Mouse (Mus musculus) cerebellum, postnatal 14 days (tissue): ENCODE results near the gene Jam2.

ENCODE experiments used
- DNase-seq, 2 experiments: peaks; one replicate each; pipeline ENCODE4 v3.0.0; 2021; ENCODE audit warnings: mixed read lengths in 2 of 2

The Jam2 gene

GRCm38 (mm10) chr16:84774003-84774703, at the start of gene Jam2:
Gene Jam2, plus strand, starts transcription at chr16:84774123.
- peak; percentile 41 to 49 for DNase-seq

- DNase-seq = no peak
These were observed 39.1 kb upstream of the Jam2 start for GRCm38 (mm10) chr16:84734806-84735165.

- DNase-seq = peak; percentile 99 to 100
These were observed 38.5 kb upstream of the Jam2 start, which contains the start of gene Mrpl39 for GRCm38 (mm10) chr16:84735166-84736105. Gene Mrpl39, minus strand, starts transcription at chr16:84735742.

- DNase-seq = no peak
These were observed 36.6 kb upstream of the Jam2 start for GRCm38 (mm10) chr16:84737358-84737757.

GRCm38 (mm10) chr16:84744703-84745490, 29.0 kb upstream of the Jam2 start:
- no peak for DNase-seq

GRCm38 (mm10) chr16:84745721-84746306, 28.1 kb upstream of the Jam2 start:
- no peak for DNase-seq

- no peak for DNase-seq
These were observed 6.0 kb upstream of the Jam2 start for GRCm38 (mm10) chr16:84767956-84768355.

GRCm38 (mm10) chr16:84769182-84769581, 4.7 kb upstream of the Jam2 start:
- no peak for DNase-seq

GRCm38 (mm10) chr16:84769619-84770464, 4.1 kb upstream of the Jam2 start:
- no peak for DNase-seq

GRCm38 (mm10) chr16:84770891-84771290, 3.0 kb upstream of the Jam2 start:
- DNase-seq = no peak

- DNase-seq = no peak
These were observed 2.5 kb upstream of the Jam2 start for GRCm38 (mm10) chr16:84771461-84771860.

- no peak for DNase-seq
These were observed 1.2 kb upstream of the Jam2 start for GRCm38 (mm10) chr16:84772496-84773267.

GRCm38 (mm10) chr16:84773268-84773861, 558 bp upstream of the Jam2 start:
- DNase-seq = no peak

GRCm38 (mm10) chr16:84774761-84775231, 873 bp downstream of the Jam2 start:
- DNase-seq = peak; percentile 28

GRCm38 (mm10) chr16:84775356-84775755, 1.4 kb downstream of the Jam2 start:
- no peak for DNase-seq

- peak in 1 of 2 experiments; percentile 5 for DNase-seq
These were observed 2.3 kb downstream of the Jam2 start for GRCm38 (mm10) chr16:84776089-84776784.

- DNase-seq = no peak
These were observed 4.5 kb downstream of the Jam2 start for GRCm38 (mm10) chr16:84778431-84778830.

GRCm38 (mm10) chr16:84778861-84779630, 5.1 kb downstream of the Jam2 start:
- no peak for DNase-seq

- DNase-seq = no peak
These were observed 5.8 kb downstream of the Jam2 start for GRCm38 (mm10) chr16:84779718-84780117.
